In genomic region chr2:105240631-105241030, GRCm38 (mm10) we compare ENCODE assay signal across 25 mouse cellular contexts. TPM values are rescaled to one million over a fixed set of nuclear protein-coding genes. Genes with fewer than 3 reads are reported as not detected.
"Had no signal": no experiment of that assay in that cellular context is flagged by ENCODE, and none has a peak within 500 bp of the region (broad histone marks: within the 10 kb centered on the region; RNA-seq: fewer than 3 reads in every experiment).

No protein-coding gene starts in this region.

- H3K27ac ChIP-seq: gastrocnemius, adult 2 months; heart, embryonic 10.5 days; hindbrain, embryonic 10.5 days; hindbrain, embryonic 12.5 days; hindbrain, embryonic 14.5 days; intestine, embryonic 15.5 days; layer of hippocampus, adult 2 months; left cerebral cortex, adult 2 months; limb, embryonic 10.5 days; limb, embryonic 12.5 days; liver, embryonic 13.5 days; liver, embryonic 15.5 days had no signal

- ATAC-seq: forebrain, embryonic 16.5 days; hindbrain, embryonic 16.5 days; inflammation-experienced regulatory T-cells, adult 6 months; intestine, embryonic 15.5 days; intestine, postnatal 0 days had no signal

- H3K9me3 ChIP-seq: heart, embryonic 10.5 days; heart, embryonic 12.5 days; hindbrain, embryonic 10.5 days; hindbrain, embryonic 12.5 days; intestine, embryonic 15.5 days; limb, embryonic 10.5 days; limb, embryonic 12.5 days; liver, embryonic 13.5 days; liver, embryonic 15.5 days had no signal

- H3K36me3 ChIP-seq: heart, embryonic 10.5 days; heart, embryonic 12.5 days; hindbrain, embryonic 10.5 days; hindbrain, embryonic 12.5 days; intestine, embryonic 15.5 days; limb, embryonic 10.5 days; limb, embryonic 12.5 days; liver, embryonic 13.5 days; liver, embryonic 15.5 days had no signal

- H3K9ac ChIP-seq: heart, embryonic 12.5 days; hindbrain, embryonic 12.5 days; hindbrain, embryonic 14.5 days; intestine, embryonic 15.5 days; limb, embryonic 12.5 days; liver, embryonic 13.5 days; liver, embryonic 15.5 days had no signal

- H3K4me2 ChIP-seq: heart, embryonic 12.5 days; hindbrain, embryonic 12.5 days; hindbrain, embryonic 14.5 days; intestine, embryonic 15.5 days; limb, embryonic 12.5 days; liver, embryonic 11.5 days; liver, embryonic 13.5 days; liver, embryonic 15.5 days had no signal

- H3K4me3 ChIP-seq: gastrocnemius, adult 2 months; heart, embryonic 10.5 days; heart, embryonic 12.5 days; hindbrain, embryonic 10.5 days; hindbrain, embryonic 12.5 days; intestine, embryonic 15.5 days; layer of hippocampus, adult 2 months; left cerebral cortex, adult 2 months; limb, embryonic 10.5 days; limb, embryonic 12.5 days; liver, embryonic 13.5 days; liver, embryonic 15.5 days had no signal

- H3K4me1 ChIP-seq: intestine, embryonic 15.5 days; liver, embryonic 13.5 days had no signal

- DNase-seq: gastrocnemius, adult 2 months; gastrocnemius, postnatal 10 days; gastrocnemius, postnatal 25 days; heart, adult 18-20 months; heart, postnatal 10 days; heart, postnatal 4 days; liver; liver, embryonic 13.5 days had no signal

- H3K27me3 ChIP-seq: intestine, embryonic 15.5 days; limb, embryonic 12.5 days; liver, embryonic 13.5 days; liver, embryonic 15.5 days had no signal

RNA-seq across cellular contexts. Expression of gene Them7, which starts 16.5 kb away (rescaled TPM):
- polyA plus RNA-seq: forebrain, embryonic 16.5 days; frontal cortex, adult 2 months; hindbrain, embryonic 14.5 days; inflammation-experienced regulatory T-cells, adult 6 months had no signal
